Mouse (Mus musculus) megakaryocyte, embryonic 14.5 days (primary cell): ENCODE data around the gene Vmn1r188.

Experiments used
- FLI1 ChIP-seq: IDR thresholded peaks from 2 replicates; pipeline ENCODE4 v1.6.1; 2012; ENCODE audit warnings: low read length, inconsistent platforms, mixed read lengths
- GATA1 ChIP-seq: IDR thresholded peaks from 3 replicates; pipeline ENCODE4 v1.6.1; 2012; ENCODE audit warnings: mixed read lengths, low read length, inconsistent platforms, borderline replicate concordance

- TF ChIP-seq GATA1: no peak
- TF ChIP-seq FLI1: no peak
These were observed 32.7 kb upstream of the Vmn1r188 start for GRCm38 (mm10) chr13:22051523-22051859.
